Mouse (Mus musculus) fibroblast of lung, adult 2 months (primary cell): ENCODE data around the gene Ces2f.
"Not testable (repeated sequence)": the region's sequence is repeated elsewhere in the genome, so short reads cannot be mapped to it uniquely, and the experiment has no call there.

Source experiments
- DNase-seq: peaks from one replicate; pipeline ENCODE4 v3.0.0-alpha.2; 2011; ENCODE audit warnings: low read depth

The Ces2f gene

DNA sequence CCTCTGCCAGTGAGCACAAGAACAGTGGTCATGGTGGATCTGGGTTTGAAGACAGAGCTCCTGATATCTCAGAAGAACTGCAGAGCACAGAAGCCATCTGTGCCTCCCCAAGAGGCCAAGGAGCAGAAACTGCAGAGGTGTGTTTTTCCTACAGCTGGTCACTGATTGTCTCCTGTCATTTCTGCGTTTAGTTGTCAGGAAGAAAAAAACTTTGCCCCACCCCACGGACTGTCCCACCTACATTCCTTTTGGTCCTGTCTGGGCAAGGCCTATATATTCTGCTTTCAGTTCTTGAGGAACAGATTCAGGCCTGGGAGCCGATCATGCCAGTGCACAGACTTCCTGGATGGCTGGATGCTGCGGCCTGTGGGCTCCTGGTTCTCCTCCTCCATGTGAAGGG, at the start of gene Ces2f:
Gene Ces2f (plus strand): TSS at position 301 of the 400 bp plus-strand sequence.
- no peak for DNase-seq

- no peak for DNase-seq
Measured at GRCm38 (mm10) chr8:104901746-104902145, 45.4 kb upstream of the Ces2f start.

- no peak for DNase-seq
Measured at GRCm38 (mm10) chr8:104907111-104907510, 40.0 kb upstream of the Ces2f start.

- not testable (repeated sequence) for DNase-seq
Measured at GRCm38 (mm10) chr8:104909021-104909420, 38.1 kb upstream of the Ces2f start.

DNA sequence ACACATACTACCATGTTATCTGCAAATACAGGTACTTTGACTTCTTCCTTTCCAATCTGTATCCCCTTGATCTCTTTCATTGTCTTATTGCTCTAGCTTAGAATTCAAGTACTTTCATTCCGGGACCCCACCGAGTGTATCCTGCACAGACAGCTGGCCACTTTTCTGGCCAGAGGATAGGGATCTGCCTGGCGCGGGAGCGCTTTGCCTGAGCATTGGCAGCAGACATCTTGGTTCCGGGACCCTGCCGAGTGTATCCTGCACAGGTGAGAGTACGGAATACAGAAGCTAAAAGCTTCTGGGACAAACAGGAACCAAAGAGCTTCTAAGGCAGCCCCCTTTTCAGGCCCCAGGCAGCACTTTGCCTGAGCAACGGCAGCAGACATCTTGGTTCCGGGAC, 37.5 kb upstream of the Ces2f start:
- DNase-seq, result not testable (repeated sequence)

DNA sequence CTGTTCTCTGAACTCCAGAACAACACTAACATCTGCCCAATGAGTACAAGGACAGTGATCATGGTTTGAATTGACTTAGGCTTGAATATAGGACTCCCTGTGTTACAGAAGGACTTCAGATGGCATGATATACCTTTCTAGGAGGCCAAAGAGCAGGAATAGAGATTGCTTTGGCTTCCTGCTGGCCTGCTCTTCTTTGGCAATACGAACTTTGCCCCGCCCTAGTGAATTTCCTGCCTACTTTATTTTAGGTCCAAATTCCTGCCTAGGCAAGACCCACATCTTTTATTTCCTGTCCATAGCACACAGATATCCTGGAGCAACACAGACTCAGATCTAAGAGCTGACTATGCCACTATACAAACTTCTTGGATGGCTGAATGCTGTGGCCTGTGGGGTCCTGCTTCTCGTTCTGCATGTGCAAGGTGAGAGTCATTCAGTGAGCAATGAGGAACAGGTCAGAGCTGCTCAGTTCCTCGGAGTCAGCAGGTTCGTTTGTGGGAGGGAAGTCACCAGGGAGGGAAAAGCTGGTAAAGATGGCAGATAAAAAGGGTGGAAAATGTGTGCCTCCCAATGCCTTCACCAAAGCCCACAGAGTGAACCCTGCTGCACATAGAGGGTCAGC, 21.1 kb upstream of the Ces2f start, which contains the start of gene Ces2e:
Gene Ces2e (plus strand): TSS at position 289 of the 625 bp plus-strand sequence.
- no peak for DNase-seq

DNA sequence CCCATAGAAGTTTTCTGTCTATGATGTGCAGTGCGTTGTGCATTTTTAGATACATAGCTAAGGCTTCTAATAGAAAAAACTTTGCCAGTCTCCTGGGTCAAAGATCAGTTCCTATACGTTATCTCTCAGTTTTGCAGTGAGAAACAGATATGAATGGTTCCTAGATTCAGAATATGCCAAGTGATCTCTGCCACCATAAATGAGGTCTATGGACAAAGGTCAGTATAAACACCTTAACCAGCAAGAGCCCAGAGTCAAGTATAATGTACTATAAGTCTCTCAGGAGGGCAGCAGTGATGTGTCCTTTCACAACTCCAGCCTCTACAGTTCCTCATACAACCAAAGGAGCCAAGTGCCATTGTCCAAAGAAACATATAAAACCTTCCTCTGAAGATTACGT, 19.9 kb upstream of the Ces2f start:
- no peak for DNase-seq

GRCm38 (mm10) chr8:104944665-104945064, 2.5 kb upstream of the Ces2f start:
- DNase-seq, result no peak

DNA sequence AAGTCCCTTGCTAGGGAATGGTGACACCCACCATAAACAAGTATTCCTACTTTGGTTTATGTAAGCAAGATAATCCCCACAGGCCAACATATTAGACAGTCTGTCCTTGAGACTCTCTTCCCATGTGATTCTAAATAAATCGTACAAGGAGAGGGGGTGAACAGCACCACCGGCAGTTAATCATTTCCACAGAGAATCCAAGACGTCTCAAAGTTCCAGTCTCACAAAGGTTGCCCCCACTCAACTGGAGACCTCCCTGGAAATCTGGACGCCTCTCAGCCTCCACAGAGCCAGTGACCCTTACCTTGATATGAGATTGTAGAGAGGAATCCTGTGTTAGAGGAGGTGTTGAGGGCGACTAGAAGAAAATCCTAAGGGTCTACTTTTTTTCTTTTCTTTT, 1.9 kb downstream of the Ces2f start:
- no peak for DNase-seq

- peak; percentile 62 for DNase-seq
Measured at GRCm38 (mm10) chr8:104961537-104961961, 14.4 kb downstream of the Ces2f start, which contains the start of gene Ces2g. TSS of gene Ces2g (plus strand) at chr8:104961718.

DNA sequence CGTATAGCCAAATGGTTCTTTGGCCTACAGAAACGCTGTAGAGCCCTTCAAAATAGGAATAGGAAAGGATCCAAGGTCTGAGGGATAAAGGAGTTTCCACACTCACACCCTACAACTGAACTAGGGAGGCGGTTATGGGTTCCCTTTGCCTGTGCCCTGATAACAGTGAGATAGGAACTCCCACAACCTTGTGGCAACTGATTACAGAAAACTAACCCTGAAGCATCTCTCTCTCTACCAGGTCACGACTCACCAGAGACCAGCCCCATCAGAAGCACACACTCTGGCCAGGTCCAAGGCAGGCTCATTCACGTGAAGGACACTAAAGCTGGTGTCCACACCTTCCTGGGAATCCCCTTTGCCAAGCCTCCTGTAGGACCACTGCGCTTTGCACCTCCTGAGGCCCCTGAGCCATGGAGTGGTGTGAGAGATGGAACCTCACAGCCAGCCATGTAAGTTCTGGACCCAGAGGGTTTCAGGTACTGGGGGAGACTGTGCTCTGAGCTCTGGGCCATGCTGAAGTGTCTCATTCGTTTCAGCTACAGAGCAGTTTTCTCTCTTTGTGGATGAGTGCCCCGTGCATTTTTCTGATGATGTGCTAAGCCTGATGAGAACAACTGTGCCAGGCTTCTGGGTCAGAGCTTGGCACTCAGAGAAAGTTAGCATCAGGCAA, 15.2 kb downstream of the Ces2f start:
- DNase-seq, result no peak

GRCm38 (mm10) chr8:104963375-104963894, 16.3 kb downstream of the Ces2f start:
- DNase-seq, result no peak

DNA sequence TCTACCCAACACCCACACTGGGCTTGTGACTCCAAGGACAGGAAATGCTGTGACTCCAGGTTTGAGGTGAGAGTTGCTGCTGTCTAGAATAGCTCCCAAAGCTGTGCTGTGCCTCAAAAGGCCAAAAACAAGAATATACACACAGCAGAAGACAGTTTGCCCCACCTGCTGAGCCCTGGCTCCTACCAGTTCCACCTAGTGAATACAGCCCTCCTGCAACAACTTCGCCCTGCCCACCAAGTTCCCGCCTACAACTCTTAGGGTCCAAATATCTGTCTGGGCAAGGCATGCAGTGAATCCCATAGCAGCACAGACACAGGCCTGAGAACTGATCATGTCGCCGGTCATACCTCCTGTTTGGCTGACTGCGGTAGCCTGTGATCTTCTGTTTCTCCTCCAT, 37.0 kb downstream of the Ces2f start:
- no peak for DNase-seq

- no peak for DNase-seq
Measured at GRCm38 (mm10) chr8:104984942-104985341, 37.8 kb downstream of the Ces2f start.

DNA sequence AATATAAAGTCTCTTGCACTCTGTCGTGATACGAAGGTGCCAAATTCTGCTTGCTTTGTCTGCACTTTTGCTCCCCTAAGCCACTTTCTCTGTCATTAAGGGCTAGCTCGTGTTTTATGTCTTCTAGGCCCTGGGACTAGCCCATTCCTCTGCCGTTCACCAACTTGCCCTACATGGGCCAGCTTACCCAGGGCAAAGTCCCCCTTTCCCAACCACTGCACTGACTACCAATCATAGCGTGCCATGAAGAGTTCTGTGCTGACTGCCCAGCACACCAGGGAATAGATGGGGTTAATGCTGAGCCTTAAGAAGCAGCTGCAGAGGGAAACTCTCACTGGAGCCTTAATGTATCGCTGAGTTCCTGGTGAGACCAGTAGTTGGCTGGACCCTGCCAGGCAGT, 51.0 kb downstream of the Ces2f start:
- no peak for DNase-seq

GRCm38 (mm10) chr8:104999183-104999582, 52.0 kb downstream of the Ces2f start:
- no peak for DNase-seq

DNA sequence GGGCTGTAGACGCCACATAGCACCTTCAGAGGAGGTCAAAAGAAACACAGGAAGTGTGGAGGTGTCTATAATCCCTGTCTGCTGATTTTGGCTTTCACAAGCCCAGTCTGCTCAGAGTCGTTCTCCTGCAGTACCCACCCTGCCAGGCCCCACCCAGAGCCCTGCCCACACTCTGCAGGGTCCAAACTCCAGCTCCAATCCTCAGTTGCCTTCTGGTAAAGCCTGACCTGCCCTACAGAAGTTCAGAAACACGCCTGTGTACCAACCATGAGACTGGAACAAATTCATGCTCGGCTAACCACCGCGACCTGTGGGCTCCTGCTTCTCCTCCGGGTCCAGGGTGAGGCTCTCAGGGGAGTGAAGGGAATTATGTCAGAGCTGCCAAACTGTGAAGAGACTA, 53.4 kb downstream of the Ces2f start, which contains the start of gene Ces2h:
Gene Ces2h (plus strand): TSS at position 268 of the 400 bp plus-strand sequence.
- DNase-seq, result no peak
